Mouse (Mus musculus): ENCODE measurements around the gene C1qc. TPM values are rescaled to one million over a fixed set of nuclear protein-coding genes. Genes with fewer than 3 reads are reported as not detected.

Gene C1qc
- polyA plus RNA-seq, 2 experiments from 2014 or later, result 0.63 to 1.1 TPM

DNA sequence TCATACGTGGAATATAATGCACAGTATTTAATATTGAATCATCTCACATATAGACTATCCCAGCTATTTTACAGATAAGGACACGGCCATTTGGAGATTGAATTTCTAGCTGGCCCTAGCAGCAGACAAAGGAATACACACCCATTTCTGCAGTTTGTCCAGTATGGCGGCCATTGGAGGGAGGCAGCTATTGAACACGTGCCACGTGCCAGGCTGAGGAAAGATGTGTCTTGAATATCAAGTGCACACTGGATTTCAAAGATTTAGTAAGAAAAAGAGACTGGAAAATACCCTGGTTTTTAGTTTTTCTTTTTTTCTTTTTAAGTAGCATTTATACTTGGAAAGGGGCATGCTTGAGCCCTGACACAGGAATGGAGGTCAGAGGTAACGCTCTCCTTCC is 45.7 kb downstream of the C1qc start:
- ATAC-seq, result no peak

DNA sequence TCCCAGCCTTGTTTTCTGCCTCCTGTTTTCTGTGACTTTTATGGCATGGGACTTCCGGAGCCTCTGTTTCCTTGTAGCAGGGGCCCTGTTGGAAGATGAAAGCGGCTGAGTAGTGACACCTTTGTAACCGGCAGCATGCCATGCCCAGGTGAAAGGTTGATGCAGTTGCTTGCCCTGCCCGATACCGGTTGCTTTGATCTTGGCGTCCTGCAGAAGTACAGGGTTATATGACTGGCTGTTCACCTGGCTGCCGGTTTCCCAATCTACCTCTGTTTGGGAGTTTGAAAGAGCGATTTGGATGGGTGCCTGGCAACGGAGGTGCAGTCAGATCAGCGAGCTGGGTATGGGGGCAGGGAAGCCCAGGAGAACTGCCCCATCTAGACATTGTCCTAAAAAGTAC is 50.1 kb downstream of the C1qc start:
- no peak for ATAC-seq

DNA sequence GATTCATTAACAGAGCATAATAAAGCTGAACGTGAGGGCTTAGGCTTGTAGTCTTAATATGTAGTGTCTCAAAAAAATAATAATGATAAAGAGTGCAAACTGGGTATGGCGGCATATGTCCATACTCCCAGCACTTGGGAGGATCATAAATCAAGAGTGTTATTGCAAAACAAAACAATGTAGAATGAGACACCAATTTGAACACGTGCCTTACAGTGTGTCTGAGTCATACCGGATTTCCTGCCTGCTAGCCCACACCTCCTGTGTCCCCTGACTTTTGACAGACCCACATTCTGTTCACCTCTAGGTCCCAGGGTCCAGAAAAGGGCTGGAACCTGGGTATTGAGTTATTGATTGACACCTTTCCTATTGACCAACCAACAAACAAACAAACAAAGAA is 50.8 kb downstream of the C1qc start:
- no peak for ATAC-seq

DNA sequence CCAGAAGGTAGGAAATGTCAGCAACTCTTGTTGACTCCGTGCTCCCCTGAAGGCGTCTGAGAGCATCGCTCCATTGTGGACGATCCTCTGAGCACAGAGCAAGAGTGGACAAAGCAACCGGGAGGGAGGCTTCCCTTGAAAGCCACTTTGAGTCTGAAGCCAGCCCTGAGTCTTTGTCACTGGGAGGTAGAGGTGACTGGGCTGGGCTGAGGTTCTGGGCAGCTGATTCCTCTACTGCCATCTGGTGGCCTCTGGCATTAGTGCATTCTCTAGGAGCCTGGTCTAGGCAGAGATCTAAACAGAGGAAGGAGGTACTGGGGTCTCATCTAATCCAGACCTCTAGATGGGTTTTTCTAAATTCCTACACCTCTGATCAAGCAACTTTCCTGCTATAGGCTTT is 51.8 kb downstream of the C1qc start:
- ATAC-seq, result no peak

Other genes starting within 250 kb of the C1qc start
- not detected for gene Ephb2, start 57.1 kb downstream of the C1qc start, polyA plus RNA-seq (2017; shearing (Covaris generic))
- gene C1qb, start 6.9 kb downstream of the C1qc start, polyA plus RNA-seq (2017; shearing (Covaris generic)), result 1 to 10 TPM; 2.0 to 3.4 TPM
- gene C1qa, start 5.7 kb upstream of the C1qc start, polyA plus RNA-seq (2017; shearing (Covaris generic)), result 1 to 10 TPM in 1 of 2 experiments, under 1 TPM in 1; 0.31 to 1.9 TPM
- gene Epha8, start 63.8 kb upstream of the C1qc start, polyA plus RNA-seq (2017; shearing (Covaris generic)), result not detected
- gene Zbtb40, start 155.7 kb upstream of the C1qc start, polyA plus RNA-seq (2017; shearing (Covaris generic)), result 1 to 10 TPM; 4.8 to 8.3 TPM

Measured in CD4-positive, CD25-positive, alpha-beta regulatory T cell, adult 4 months (primary cell).